Mouse (Mus musculus) liver, adult 2 months (tissue): Measurements from ENCODE around the gene Txndc17. TPM values are rescaled to one million over a fixed set of nuclear protein-coding genes. Genes with fewer than 3 reads are reported as not detected.

Source experiments
- DNase-seq: peaks from one replicate; pipeline ENCODE4 v3.0.0-alpha.2; 2011; ENCODE audit warnings: low read depth, low spot score; ENCODE audit errors: extremely low read depth
- H3K27ac ChIP-seq: fragments of 200-500 bp; replicated peaks from 2 replicates; pipeline ENCODE4 v1.5.1; 2012; ENCODE audit warnings: low read depth, mild to moderate bottlenecking, control low read depth, inconsistent platforms, low read length; ENCODE audit not compliant: insufficient read depth
- H3K27me3 ChIP-seq: fragments of 200-500 bp; 2 replicates; pipeline ENCODE4 v1.6.1; 2012; ENCODE audit warnings: mild to moderate bottlenecking, moderate library complexity, low read length, inconsistent platforms; ENCODE audit not compliant: control insufficient read depth, insufficient read depth
- H3K36me3 ChIP-seq: fragments of 200-500 bp; 2 replicates; pipeline ENCODE4 v1.6.1; 2012; ENCODE audit warnings: low read length, inconsistent platforms; ENCODE audit not compliant: control insufficient read depth, insufficient read depth
- H3K4me1 ChIP-seq: fragments of 200-500 bp; 2 replicates; pipeline ENCODE4 v1.6.1; 2011; ENCODE audit warnings: low read length; ENCODE audit not compliant: control insufficient read depth, insufficient read depth
- H3K4me3 ChIP-seq: fragments of 200-500 bp; 2 replicates; pipeline ENCODE4 v1.5.1; 2011; ENCODE audit warnings: low read depth, mild to moderate bottlenecking, control low read depth, low read length, moderate library complexity; ENCODE audit not compliant: insufficient read depth
- H3K79me2 ChIP-seq: fragments of 200-500 bp; 2 replicates; pipeline ENCODE4 v1.6.1; 2012; ENCODE audit warnings: inconsistent platforms, mild to moderate bottlenecking, low read length, moderate library complexity; ENCODE audit not compliant: control insufficient read depth, insufficient read depth
- H3K9ac ChIP-seq: fragments of 200-500 bp; 2 replicates; pipeline ENCODE4 v1.6.1; 2012; ENCODE audit warnings: low read depth, mild to moderate bottlenecking, control low read depth, inconsistent platforms, low read length
- CTCF ChIP-seq: fragments of 200-500 bp; IDR thresholded peaks from 2 replicates; pipeline ENCODE4 v1.5.1; 2011; ENCODE audit warnings: low read depth, low read length, control low read depth
- POLR2A ChIP-seq: fragments of 200-500 bp; IDR thresholded peaks from 2 replicates; pipeline ENCODE4 v1.6.1; 2011; ENCODE audit warnings: low read length, control low read depth; ENCODE audit not compliant: insufficient read depth; ENCODE audit errors: extremely low read depth
- WGBS: fragments of 180-500 bp; shearing (Covaris S2); methylation state at CpG from one replicate; pipeline ENCODE4 v1.1.7; 2018; 5-methylcytosine and 5-hydroxymethylcytosine counted together
- polyA plus RNA-seq: library from polyadenylated mRNA; depleted of rRNA; stranded (reverse); fragments of >200 nt; gene quantifications from 2 replicates; pipeline ENCODE4 v1.2.3, GENCODE M21; 2012
- total RNA-seq: library from RNA; depleted of rRNA; stranded (reverse); fragments of >200 nt; gene quantifications from 2 replicates; pipeline ENCODE4 v1.2.3, GENCODE M21; 2014

The Txndc17 gene
- total and polyA plus RNA-seq, 2 experiments, result 32.0 to 80.2 TPM

- Histone ChIP-seq H3K27me3 (no peaks in the 10 kb centered on the region), H3K27ac (peak overlapping the region; percentile 16), H3K4me1 (peaks cover 6% of the 10 kb centered on the region), H3K4me3 (peak overlapping the region; percentile 73), H3K36me3 (peaks cover 8% of the 10 kb centered on the region; the same call in 1 of the 2 replicates), H3K9ac (peak overlapping the region; percentile 75), H3K79me2 (peaks cover 8% of the 10 kb centered on the region; the same call in 1 of the 2 replicates)
- 8% methylated on average over 17 of the region's 17 CpGs for WGBS
- DNase-seq, result peak; percentile 15
- TF ChIP-seq POLR2A (no peak), CTCF (no peak)
These were observed 559 bp downstream of the Txndc17 start for GRCm38 (mm10) chr11:72207834-72208377.

GRCm38 (mm10) chr11:72214591-72215409 lies 7.5 kb downstream of the Txndc17 start:
- TF ChIP-seq CTCF, result no peak
- peak; percentile 54; the same call in 1 of the 2 replicates for TF ChIP-seq POLR2A
- peak overlapping the region; percentile 48 for H3K27ac ChIP-seq
- 2% methylated on average over 51 of the region's 51 CpGs for WGBS

GRCm38 (mm10) chr11:72215410-72215797 lies 8.1 kb downstream of the Txndc17 start, which contains the start of gene Med31:
TSS of gene Med31 (minus strand) at chr11:72215592.
- peak; percentile 88 for DNase-seq
- Histone ChIP-seq H3K79me2 (no peaks in the 10 kb centered on the region), H3K36me3 (peaks cover 5% of the 10 kb centered on the region; the same call in 1 of the 2 replicates), H3K27ac (peak within 1 kb of the TSS; percentile 48), H3K4me3 (peak within 1 kb of the TSS; percentile 75), H3K27me3 (no peaks in the 10 kb centered on the region), H3K4me1 (peaks cover 6% of the 10 kb centered on the region; the same call in 1 of the 2 replicates), H3K9ac (peak within 1 kb of the TSS; percentile 83)
- WGBS, result under 1% methylated on average over 29 of the region's 29 CpGs
- TF ChIP-seq POLR2A, result no peak
- TF ChIP-seq CTCF, result no peak

More at GRCm38 (mm10) chr11:72214591-72215409, 7.5 kb downstream of the Txndc17 start:
- peak; percentile 89 for DNase-seq
- H3K4me3 ChIP-seq, result peak overlapping the region; percentile 75
- no peaks in the 10 kb centered on the region for H3K79me2 ChIP-seq
- H3K27me3 ChIP-seq, result no peaks in the 10 kb centered on the region
- H3K36me3 ChIP-seq, result peaks cover 5% of the 10 kb centered on the region; the same call in 1 of the 2 replicates
- peaks cover 6% of the 10 kb centered on the region; the same call in 1 of the 2 replicates for H3K4me1 ChIP-seq
- H3K9ac ChIP-seq, result peak overlapping the region; percentile 83

DNA sequence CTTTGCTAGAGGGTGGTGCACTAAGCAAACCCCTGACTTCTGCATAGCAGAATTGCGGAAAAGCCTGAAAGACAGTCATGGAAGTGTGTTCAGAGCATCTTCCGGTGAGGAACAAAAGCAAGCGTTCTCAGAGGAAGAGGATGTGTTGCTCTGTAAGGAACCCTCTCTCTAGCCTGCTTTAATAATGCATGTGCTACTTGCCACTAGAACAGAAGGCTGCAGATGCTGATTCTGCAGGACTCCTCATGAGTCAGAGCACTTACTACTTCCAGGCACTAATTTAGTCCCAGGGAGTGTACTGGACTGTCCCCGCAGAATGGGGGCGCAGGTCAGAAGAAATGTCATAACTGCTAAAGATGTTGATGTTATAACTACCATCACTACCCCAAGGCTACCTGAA lies 9.8 kb downstream of the Txndc17 start:
- WGBS, result 75% methylated on average over 5 of the region's 5 CpGs
- no peak overlapping the region for H3K4me3 ChIP-seq
- no peak for TF ChIP-seq CTCF
- no peak for TF ChIP-seq POLR2A
- no peaks in the 10 kb centered on the region for H3K36me3 ChIP-seq
- no peak overlapping the region for H3K27ac ChIP-seq
- no peak overlapping the region for H3K9ac ChIP-seq
- no peaks in the 10 kb centered on the region for H3K27me3 ChIP-seq
- peaks cover 6% of the 10 kb centered on the region for H3K4me1 ChIP-seq
- no peaks in the 10 kb centered on the region for H3K79me2 ChIP-seq
- DNase-seq, result no peak

GRCm38 (mm10) chr11:72221278-72221677 lies 13.9 kb downstream of the Txndc17 start:
- DNase-seq, result peak; percentile 50
- Histone ChIP-seq H3K4me3 (no peak overlapping the region), H3K9ac (no peak overlapping the region), H3K36me3 (no peaks in the 10 kb centered on the region), H3K27me3 (no peaks in the 10 kb centered on the region), H3K79me2 (no peaks in the 10 kb centered on the region), H3K27ac (no peak overlapping the region), H3K4me1 (no peaks in the 10 kb centered on the region; the same call in 1 of the 2 replicates)
- peak; percentile 90 for TF ChIP-seq CTCF
- TF ChIP-seq POLR2A, result no peak
- 21% methylated on average over 6 of the region's 6 CpGs for WGBS

GRCm38 (mm10) chr11:72223414-72223813 lies 16.1 kb downstream of the Txndc17 start:
- DNase-seq, result no peak
- H3K27me3 ChIP-seq, result no peaks in the 10 kb centered on the region
- no peaks in the 10 kb centered on the region for H3K36me3 ChIP-seq
- no peaks in the 10 kb centered on the region for H3K79me2 ChIP-seq
- no peak for TF ChIP-seq CTCF
- TF ChIP-seq POLR2A, result no peak
- H3K9ac ChIP-seq, result no peak overlapping the region
- no peak overlapping the region for H3K27ac ChIP-seq
- no peaks in the 10 kb centered on the region; the same call in 1 of the 2 replicates for H3K4me1 ChIP-seq
- H3K4me3 ChIP-seq, result no peak overlapping the region
- WGBS, result 88% methylated on average over 4 of the region's 4 CpGs
